Mouse (Mus musculus): Measurements from ENCODE around the gene Col6a4. TPM values are rescaled to one million over a fixed set of nuclear protein-coding genes. Genes with fewer than 3 reads are reported as not detected.

Gene Col6a4
- polyA plus RNA-seq (2016; fragmentation: Nextera tagmentation; extraction: Ambion mirVana) = 0.10 and 0.26 TPM in 2 replicates

DNA sequence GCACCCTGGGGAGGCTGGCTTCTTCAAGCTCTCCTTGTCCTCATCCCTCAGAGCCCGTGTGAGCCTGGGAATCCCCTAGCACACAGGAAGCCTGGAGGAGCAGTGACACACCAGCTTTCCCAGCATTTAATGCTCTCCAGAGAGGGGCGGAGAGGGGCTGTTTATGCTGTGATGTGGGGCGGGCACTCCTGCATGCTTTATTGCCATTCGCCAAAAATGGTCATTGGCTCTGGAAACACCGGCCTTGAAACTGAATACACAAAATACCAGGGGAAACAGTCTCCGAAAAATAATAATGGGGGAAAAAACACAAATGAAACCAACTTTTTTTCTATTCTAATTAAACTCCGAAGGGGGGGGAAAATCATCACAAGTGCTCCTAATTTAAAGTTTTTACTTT is at the start of gene Col6a4:
Gene Col6a4, minus strand, starts transcription at position 101 of the 400 bp plus-strand sequence.
- WGBS = 65% methylated on average over 7 of the region's 7 CpGs
- no peaks in the 10 kb centered on the region for H3K4me1 ChIP-seq (replicated peaks)
- H3K4me3 ChIP-seq = no peak within 1 kb of the TSS
- no peaks in the 10 kb centered on the region for H3K36me3 ChIP-seq
- H3K9me3 ChIP-seq = no peaks in the 10 kb centered on the region
- H3K27ac ChIP-seq = no peak within 1 kb of the TSS
- no peak for DNase-seq (ENCODE audit: low spot score)
- H3K27me3 ChIP-seq (ENCODE audit: insufficient read depth, poor library complexity, severe bottlenecking) = no peaks in the 10 kb centered on the region

DNA sequence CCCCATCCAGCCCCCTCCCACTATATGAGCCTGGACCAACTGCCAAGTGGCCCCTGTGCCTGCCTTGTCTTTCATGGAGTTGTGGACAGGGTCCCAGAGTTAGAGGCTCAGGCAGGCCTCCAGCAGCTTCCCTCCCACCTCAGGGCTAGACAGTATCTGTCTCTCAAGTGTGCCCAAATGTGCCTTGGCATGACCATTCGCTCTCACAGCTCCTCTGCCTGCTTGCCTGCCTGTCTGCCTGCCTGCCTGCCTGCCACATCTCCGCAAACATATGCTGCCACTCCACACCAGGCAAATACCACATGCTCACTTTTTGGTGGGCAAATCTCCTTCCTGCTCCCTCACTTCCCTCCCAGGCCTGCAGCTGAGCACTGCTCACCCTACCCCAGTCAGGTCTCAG is 49.0 kb upstream of the Col6a4 start:
- Histone ChIP-seq H3K27ac (no peak overlapping the region), H3K27me3 (ENCODE audit: insufficient read depth, poor library complexity, severe bottlenecking) (peaks cover 40% of the 10 kb centered on the region), H3K4me1 (replicated peaks) (peaks cover 48% of the 10 kb centered on the region), H3K4me3 (no peak overlapping the region), H3K36me3 (no peaks in the 10 kb centered on the region), H3K9me3 (no peaks in the 10 kb centered on the region)
- no peak for DNase-seq (ENCODE audit: low spot score)
- 85% methylated on average over 2 of the region's 2 CpGs for WGBS

DNA sequence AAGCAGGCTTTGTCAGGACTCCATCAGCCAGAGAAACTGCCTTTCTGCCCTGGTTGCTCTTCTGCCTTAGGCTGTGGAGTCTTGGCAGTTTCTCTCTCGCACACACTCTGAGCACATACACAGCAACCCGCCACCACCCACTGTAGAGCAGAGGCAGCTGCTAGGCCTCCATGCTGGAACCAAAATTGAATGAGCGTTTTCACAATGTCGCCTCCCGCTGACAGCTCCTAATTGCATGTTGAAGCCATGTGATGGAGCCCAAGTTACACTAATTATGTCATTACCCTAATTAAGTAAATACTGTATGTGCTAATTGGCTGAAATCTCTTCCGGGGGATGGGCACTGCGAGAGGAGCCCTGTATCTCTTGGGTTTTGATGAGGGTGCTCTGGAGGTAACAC is 47.6 kb upstream of the Col6a4 start:
- peaks cover 26% of the 10 kb centered on the region for H3K27me3 ChIP-seq (ENCODE audit: insufficient read depth, poor library complexity, severe bottlenecking)
- no peak overlapping the region for H3K27ac ChIP-seq
- H3K4me3 ChIP-seq = no peak overlapping the region
- H3K4me1 ChIP-seq (replicated peaks) = peaks cover 40% of the 10 kb centered on the region
- WGBS = 92% methylated on average over 7 of the region's 7 CpGs
- no peak for DNase-seq (ENCODE audit: low spot score)
- H3K36me3 ChIP-seq = no peaks in the 10 kb centered on the region
- no peaks in the 10 kb centered on the region for H3K9me3 ChIP-seq

DNA sequence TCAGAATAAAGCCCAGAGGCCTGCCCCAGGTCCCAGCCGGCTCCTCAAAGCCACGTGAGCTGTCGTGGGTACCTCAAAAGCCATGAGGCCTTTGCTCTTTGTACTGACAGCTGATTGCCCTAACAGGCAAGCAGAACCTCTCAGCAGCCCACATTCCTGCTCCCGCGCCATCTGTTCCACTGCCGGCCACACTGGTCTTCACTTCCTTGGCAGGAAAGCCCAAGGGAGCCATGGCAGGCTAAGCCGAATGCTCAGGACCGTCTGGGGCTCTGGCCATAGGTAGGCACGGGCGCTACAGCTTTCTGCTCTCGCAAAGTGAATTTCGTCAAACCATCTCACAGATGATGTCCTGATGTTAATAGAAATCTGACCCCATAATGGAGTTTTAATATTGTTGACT is 45.4 kb upstream of the Col6a4 start:
- Histone ChIP-seq H3K9me3 (no peaks in the 10 kb centered on the region), H3K27me3 (ENCODE audit: insufficient read depth, poor library complexity, severe bottlenecking) (peaks cover 5% of the 10 kb centered on the region; the same call in 1 of the 2 replicates), H3K36me3 (no peaks in the 10 kb centered on the region), H3K4me1 (replicated peaks) (peaks cover 29% of the 10 kb centered on the region), H3K4me3 (no peak overlapping the region), H3K27ac (peak overlapping the region; percentile 54)
- no peak for DNase-seq (ENCODE audit: low spot score)
- 81% methylated on average over 12 of the region's 12 CpGs for WGBS

DNA sequence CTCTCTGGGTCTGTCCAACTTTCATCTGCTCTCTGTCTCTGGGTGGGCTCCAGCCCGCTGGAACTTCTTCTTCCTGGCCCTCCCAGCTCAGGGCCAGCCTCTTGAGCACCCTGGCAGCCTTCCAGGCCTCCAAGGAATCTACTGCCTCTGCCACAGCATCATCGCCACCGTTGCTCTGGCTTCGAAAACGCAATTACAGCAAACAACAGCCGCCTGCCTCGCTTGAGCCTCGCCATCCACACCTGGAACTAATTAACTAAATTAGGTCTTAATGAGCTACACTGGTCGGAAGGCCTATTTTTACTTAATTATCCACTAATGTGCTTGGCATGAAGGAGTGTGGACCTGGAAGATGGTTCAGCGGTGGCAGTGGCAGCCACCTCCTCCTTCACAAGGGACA is 43.2 kb upstream of the Col6a4 start:
- Histone ChIP-seq H3K27me3 (ENCODE audit: insufficient read depth, poor library complexity, severe bottlenecking) (no peaks in the 10 kb centered on the region), H3K4me3 (no peak overlapping the region), H3K36me3 (no peaks in the 10 kb centered on the region), H3K9me3 (no peaks in the 10 kb centered on the region), H3K27ac (peak overlapping the region; percentile 62; the same call in 1 of the 2 replicates), H3K4me1 (replicated peaks) (peaks cover 27% of the 10 kb centered on the region)
- WGBS = 75% methylated on average over 10 of the region's 10 CpGs
- DNase-seq (ENCODE audit: low spot score) = no peak

DNA sequence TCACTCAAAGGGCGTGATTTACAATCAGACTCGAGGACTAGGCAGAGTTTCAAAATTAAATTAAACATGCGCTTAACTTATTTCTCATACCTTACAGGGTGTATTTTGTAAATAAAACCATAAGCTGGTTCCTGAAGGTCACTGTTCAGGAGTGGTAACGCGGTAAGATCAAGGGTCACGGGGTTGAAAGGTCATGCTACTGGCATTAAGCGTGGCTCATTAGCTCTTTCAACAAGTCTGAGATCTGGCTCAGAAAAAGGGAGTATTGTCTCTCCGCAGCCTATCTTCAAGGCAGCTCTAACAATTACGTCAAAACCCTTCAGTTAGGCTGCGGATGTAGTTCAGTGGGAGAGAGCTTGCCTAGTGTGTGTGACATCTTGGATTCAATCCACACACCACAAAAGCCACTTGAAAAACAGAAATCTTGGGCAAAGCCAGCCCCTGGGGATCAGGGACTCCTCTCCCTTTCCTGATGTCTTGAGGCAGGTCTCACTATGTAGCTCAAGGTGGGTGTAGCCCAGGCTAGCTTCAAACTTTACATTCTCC is 41.2 kb upstream of the Col6a4 start:
- Histone ChIP-seq H3K27me3 (ENCODE audit: insufficient read depth, poor library complexity, severe bottlenecking) (no peaks in the 10 kb centered on the region), H3K4me1 (replicated peaks) (peaks cover 27% of the 10 kb centered on the region), H3K36me3 (no peaks in the 10 kb centered on the region), H3K27ac (peak overlapping the region; percentile 14; the same call in 1 of the 2 replicates), H3K9me3 (no peaks in the 10 kb centered on the region), H3K4me3 (no peak overlapping the region)
- no peak for DNase-seq (ENCODE audit: low spot score)
- WGBS = 40% methylated on average over 10 of the region's 10 CpGs

DNA sequence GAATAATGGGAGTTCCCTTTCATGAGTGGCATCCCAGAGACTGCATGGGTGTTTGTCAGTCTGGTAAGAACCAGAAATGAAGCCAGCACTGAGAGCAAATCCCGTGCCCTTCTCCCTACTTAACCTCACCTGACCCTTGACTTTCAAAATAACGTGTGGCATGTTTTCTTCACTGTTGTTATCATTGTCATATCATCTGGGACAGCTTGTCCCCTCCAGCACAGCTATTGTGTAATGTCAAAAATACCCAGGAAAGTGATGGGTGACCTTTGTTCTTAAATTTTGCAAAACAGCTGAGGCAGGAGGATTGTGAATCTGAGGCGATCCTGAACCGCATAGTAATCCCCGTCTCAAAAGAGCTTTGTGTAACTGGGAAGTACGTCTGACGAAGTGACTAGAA is 33.7 kb upstream of the Col6a4 start:
- 83% methylated on average over 7 of the region's 7 CpGs for whole genome bisulfite sequencing
- DNase-seq (ENCODE audit: low spot score) = no peak
- Histone ChIP-seq H3K9me3 (no peaks in the 10 kb centered on the region), H3K27ac (no peak overlapping the region), H3K36me3 (no peaks in the 10 kb centered on the region), H3K4me3 (no peak overlapping the region), H3K4me1 (replicated peaks) (peaks cover 30% of the 10 kb centered on the region), H3K27me3 (ENCODE audit: insufficient read depth, poor library complexity, severe bottlenecking) (no peaks in the 10 kb centered on the region)

DNA sequence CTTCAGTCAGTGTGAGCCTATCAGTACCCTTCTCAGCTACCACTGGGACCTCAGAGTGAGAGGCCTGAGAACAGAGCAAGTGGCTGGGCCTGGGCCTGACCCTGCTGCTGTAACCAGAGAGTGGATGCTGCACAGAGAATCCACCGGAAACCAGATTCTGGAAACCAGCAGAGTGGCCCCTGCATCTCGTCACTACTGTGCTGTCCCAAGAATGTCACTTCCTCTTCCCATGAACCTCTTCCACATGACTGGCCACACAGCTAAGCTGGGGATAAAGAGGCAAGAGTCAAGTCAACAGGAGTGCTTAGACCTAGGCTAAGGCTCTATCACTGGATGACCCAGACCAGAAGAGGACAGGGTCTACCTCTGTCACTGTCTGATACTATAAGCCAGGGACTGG is 32.5 kb upstream of the Col6a4 start:
- Histone ChIP-seq H3K27me3 (ENCODE audit: insufficient read depth, poor library complexity, severe bottlenecking) (no peaks in the 10 kb centered on the region), H3K9me3 (no peaks in the 10 kb centered on the region), H3K36me3 (no peaks in the 10 kb centered on the region), H3K4me3 (no peak overlapping the region), H3K4me1 (replicated peaks) (peaks cover 30% of the 10 kb centered on the region), H3K27ac (peak overlapping the region; percentile 90)
- DNase-seq (ENCODE audit: low spot score) = no peak
- WGBS = 86% methylated on average over 2 of the region's 2 CpGs

DNA sequence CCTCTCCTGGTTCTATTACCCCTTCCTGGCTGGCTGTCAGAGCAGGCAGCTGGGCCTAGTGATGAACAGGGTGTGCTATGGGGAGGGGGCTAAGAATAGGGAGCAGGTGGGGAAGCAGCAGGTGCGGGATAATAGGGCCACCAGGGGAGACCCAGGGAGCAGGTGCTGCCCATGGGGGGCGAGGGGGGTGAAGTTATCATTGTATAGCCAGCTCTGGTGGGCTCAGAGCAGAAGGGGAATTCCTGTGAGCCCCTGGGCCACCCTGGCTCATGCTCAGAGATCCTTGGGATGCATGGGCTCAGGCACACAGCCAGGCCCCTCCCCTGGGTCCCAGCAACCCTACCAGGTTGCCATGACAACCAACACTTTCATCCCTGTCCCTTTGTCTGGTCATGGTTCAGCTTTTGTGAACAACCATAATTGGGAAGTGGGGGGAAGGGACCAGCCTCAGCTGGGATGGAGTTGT is 30.2 kb upstream of the Col6a4 start:
- Histone ChIP-seq H3K36me3 (no peaks in the 10 kb centered on the region), H3K27ac (peak overlapping the region; percentile 90), H3K4me1 (replicated peaks) (peaks cover 30% of the 10 kb centered on the region), H3K27me3 (ENCODE audit: insufficient read depth, poor library complexity, severe bottlenecking) (no peaks in the 10 kb centered on the region), H3K9me3 (no peaks in the 10 kb centered on the region), H3K4me3 (peak overlapping the region; percentile 20; the same call in 1 of the 2 replicates)
- WGBS = 11% methylated on average over 2 of the region's 2 CpGs
- DNase-seq (ENCODE audit: low spot score) = peak; percentile 86

DNA sequence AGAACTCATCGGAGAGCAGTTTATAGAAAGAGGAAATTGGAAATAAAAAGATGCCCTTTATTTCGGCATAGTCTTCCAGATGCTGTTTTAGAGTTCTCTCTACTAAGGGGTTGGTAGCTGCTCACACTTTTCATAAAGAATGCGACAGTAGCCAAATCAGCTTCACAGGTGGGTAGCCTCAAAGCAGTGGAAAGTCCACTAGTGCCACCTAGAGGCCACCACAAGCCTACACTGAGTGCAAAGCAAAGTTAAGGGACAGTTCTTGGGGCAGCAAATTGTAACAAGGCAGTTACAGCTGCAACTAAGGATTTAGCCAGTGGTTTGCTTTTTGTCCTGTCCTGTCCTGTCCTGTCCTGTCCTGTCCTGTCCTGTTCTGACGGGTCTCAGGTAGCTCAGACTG is 27.0 kb upstream of the Col6a4 start:
- 48% methylated on average over 4 of the region's 4 CpGs for WGBS
- Histone ChIP-seq H3K36me3 (no peaks in the 10 kb centered on the region), H3K9me3 (0 out of 2 replicates have a peak, but pooled peaks cover 3% of the 10 kb centered on the region), H3K27me3 (ENCODE audit: insufficient read depth, poor library complexity, severe bottlenecking) (no peaks in the 10 kb centered on the region), H3K4me3 (no peak overlapping the region), H3K4me1 (replicated peaks) (peaks cover 33% of the 10 kb centered on the region), H3K27ac (no peak overlapping the region)
- peak; percentile 23 for DNase-seq (ENCODE audit: low spot score)

DNA sequence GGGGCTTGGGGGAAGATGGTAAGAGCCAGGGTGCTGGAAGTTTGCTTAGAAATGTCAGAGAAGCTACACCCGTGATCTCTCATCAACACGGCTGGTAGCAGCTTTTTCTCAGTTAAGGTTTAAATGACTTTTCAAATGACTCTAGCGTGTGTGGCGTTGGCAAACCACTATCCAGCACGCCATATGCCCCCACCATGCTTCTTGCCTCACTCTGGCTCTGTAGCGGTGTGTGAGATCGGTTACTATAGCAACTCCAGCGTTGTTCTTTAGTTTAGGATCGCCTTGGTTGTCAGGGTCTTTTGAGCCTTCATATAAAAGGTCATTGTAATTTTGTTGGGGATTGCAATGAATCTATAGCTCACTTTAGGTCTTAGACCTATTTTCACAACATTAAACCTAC is 22.5 kb upstream of the Col6a4 start:
- Histone ChIP-seq H3K36me3 (no peaks in the 10 kb centered on the region), H3K27me3 (ENCODE audit: insufficient read depth, poor library complexity, severe bottlenecking) (no peaks in the 10 kb centered on the region), H3K4me1 (replicated peaks) (peaks cover 24% of the 10 kb centered on the region), H3K4me3 (no peak overlapping the region), H3K27ac (no peak overlapping the region), H3K9me3 (0 out of 2 replicates have a peak, but pooled peaks cover 3% of the 10 kb centered on the region)
- WGBS = 71% methylated on average over 9 of the region's 9 CpGs
- DNase-seq (ENCODE audit: low spot score) = no peak

DNA sequence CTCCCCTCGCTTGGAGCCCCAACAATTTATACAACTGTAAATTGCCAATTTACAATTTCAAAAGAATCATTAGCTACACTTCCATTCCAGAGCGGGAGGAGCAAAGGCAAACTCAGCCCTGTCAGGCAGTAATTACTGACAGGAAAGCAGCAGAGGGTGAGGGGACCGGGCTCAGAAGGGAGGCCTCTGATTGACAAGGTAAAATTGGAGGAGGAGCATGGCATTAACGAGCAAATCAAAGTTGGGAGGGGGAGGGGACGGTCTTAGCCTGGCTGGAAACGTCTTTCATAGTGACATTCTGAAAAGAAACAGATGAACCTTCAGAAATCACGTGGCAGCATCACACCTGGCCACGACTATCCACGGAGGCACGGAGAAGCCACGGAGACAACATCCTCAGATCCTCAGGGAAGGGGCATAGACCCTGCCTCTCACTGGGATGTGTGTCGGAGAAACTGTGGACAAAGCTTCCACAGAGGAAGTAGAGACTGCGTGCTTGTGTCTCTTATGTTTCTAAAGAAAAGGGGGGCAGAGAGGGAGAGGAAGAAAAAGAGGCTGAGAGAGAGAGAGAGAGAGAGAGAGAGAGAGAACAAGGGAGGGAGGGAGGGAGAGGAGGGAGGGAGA is 19.3 kb upstream of the Col6a4 start:
- Histone ChIP-seq H3K36me3 (no peaks in the 10 kb centered on the region), H3K27me3 (ENCODE audit: insufficient read depth, poor library complexity, severe bottlenecking) (no peaks in the 10 kb centered on the region; the same call in 1 of the 2 replicates), H3K4me1 (replicated peaks) (peaks cover 20% of the 10 kb centered on the region), H3K9me3 (0 out of 2 replicates have a peak, but pooled peaks cover 8% of the 10 kb centered on the region), H3K27ac (peak overlapping the region; percentile 59; the same call in 1 of the 2 replicates), H3K4me3 (peak overlapping the region; percentile 13)
- 38% methylated on average over 13 of the region's 13 CpGs for WGBS
- DNase-seq (ENCODE audit: low spot score) = no peak

DNA sequence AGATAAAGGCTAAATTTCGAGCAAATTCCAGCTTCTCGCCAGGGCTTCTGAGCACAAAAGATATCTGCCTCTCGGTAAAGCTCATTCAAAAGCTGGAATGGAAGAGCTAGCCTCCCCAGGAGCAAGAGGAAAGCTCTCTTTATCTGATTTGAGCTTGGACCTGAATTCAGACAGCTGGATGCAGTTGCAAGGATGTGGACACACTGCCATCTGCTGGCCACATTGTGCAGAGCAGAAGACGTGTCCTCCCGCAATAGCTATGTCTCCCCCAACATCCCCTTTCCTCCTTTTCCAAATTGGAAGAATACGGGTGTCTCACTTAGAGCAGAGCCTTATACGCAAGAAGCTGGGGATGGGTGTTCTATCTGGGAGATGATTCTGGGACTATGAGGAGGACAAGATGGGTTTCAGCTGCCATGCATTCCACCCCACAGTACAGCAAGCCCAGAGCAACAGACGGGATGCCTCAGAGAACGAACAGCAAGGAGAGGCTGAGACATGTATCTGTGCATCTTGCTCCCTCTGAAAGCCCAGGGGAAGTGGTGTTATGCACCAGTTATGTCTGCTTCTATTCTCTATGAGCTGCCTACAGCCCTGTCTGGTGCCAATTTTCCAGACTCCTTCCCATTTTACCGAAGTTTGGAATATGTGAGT is 16.3 kb upstream of the Col6a4 start:
- WGBS = 33% methylated on average over 10 of the region's 10 CpGs
- H3K4me3 ChIP-seq = no peak overlapping the region
- H3K27me3 ChIP-seq (ENCODE audit: insufficient read depth, poor library complexity, severe bottlenecking) = no peaks in the 10 kb centered on the region; the same call in 1 of the 2 replicates
- H3K27ac ChIP-seq = no peak overlapping the region
- 0 out of 2 replicates have a peak, but pooled peaks cover 9% of the 10 kb centered on the region for H3K9me3 ChIP-seq
- peak; percentile 83 for DNase-seq (ENCODE audit: low spot score)
- H3K36me3 ChIP-seq = no peaks in the 10 kb centered on the region
- H3K4me1 ChIP-seq (replicated peaks) = peaks cover 16% of the 10 kb centered on the region

All from hindbrain, embryonic 10.5 days (tissue).